Mouse (Mus musculus): ENCODE data around the gene Gm20662. TPM values are rescaled to one million over a fixed set of nuclear protein-coding genes. Genes with fewer than 3 reads are reported as not detected.

Gm20662 gene
- total and polyA plus RNA-seq, 3 experiments, result 0.27 to 0.76 TPM; not detected in 1

DNA sequence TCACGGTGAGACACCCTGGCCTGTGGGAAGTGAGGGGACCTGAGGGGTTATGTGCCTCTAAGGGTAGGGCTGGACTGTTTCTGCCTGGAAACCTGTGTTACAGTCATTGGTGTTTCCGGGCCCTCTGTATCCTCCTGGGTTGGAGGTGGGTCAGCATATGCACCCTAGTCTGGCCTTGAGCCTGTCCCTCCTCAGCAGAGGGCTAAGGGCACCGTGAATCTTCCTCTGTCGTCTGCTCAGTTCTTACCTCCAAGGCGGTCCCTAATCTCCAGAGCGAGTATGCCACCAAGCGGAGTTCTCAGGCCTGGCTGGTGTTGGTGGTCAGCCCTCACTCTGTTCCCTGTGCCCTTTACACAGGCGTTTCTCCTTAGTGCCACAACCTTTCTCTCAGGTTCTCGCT, 33.2 kb upstream of the Gm20662 start:
- no peaks in the 10 kb centered on the region for H3K9me3 ChIP-seq (replicated peaks)
- no peak overlapping the region for H3K4me3 ChIP-seq (ENCODE audit: low read depth, low read length)
- TF ChIP-seq TAL1 (conservative IDR thresholded peaks at IDR 0.05; ENCODE audit: low read depth, low read length), result no peak
- TF ChIP-seq CTCF (IDR thresholded peaks at IDR 0.05; ENCODE audit: low read depth, low read length), result no peak
- TF ChIP-seq POLR2AphosphoS5 (IDR thresholded peaks at IDR 0.05; ENCODE audit: insufficient replicate concordance, low read depth, low read length), result no peak
- no peak for TF ChIP-seq GATA1 (IDR thresholded peaks at IDR 0.05; ENCODE audit: borderline replicate concordance, low read length)
- TF ChIP-seq GATA2 (IDR thresholded peaks at IDR 0.05; ENCODE audit: borderline replicate concordance, low read depth, low read length), result no peak
- DNase-seq (ENCODE audit: low spot score) (no peak), ATAC-seq (ENCODE audit: extremely low read depth, insufficient number of reproducible peaks, low FRiP score, poor library complexity, severe bottlenecking) (no peak)
- H3K4me1 ChIP-seq (ENCODE audit: insufficient read depth, low read depth, low read length), result peaks cover 14% of the 10 kb centered on the region; the same call in 1 of the 2 replicates
- H3K27me3 ChIP-seq (ENCODE audit: insufficient read depth, low read length), result no peaks in the 10 kb centered on the region
- peaks cover 99% of the 10 kb centered on the region for H3K36me3 ChIP-seq (replicated peaks)

DNA sequence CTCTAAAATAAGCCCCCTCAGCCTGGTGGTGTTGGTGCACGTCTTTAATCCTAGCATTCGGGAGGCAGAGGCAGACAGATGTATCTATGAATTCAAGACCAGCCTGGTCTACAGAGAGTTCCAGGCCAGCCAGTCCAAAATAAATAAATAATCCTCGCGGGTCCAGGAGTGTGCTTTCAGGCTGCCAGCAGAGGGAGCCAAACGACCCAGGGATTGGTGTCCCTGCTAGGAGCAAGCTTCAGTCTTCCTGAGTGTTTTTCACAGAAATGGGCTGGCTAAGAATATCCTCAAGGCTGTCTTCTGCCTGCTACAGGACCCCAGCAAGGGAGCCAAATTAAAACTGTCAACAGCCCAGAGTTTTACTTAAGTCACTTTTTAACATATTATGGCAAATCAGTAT, 32.4 kb upstream of the Gm20662 start:
- no peak for TF ChIP-seq TAL1 (conservative IDR thresholded peaks at IDR 0.05; ENCODE audit: low read depth, low read length)
- TF ChIP-seq CTCF (IDR thresholded peaks at IDR 0.05; ENCODE audit: low read depth, low read length), result peak; percentile 92
- TF ChIP-seq GATA1 (IDR thresholded peaks at IDR 0.05; ENCODE audit: borderline replicate concordance, low read length), result no peak
- Histone ChIP-seq H3K27me3 (ENCODE audit: insufficient read depth, low read length) (no peaks in the 10 kb centered on the region), H3K4me3 (ENCODE audit: low read depth, low read length) (no peak overlapping the region), H3K4me1 (ENCODE audit: insufficient read depth, low read depth, low read length) (peaks cover 14% of the 10 kb centered on the region; the same call in 1 of the 2 replicates), H3K9me3 (replicated peaks) (no peaks in the 10 kb centered on the region), H3K36me3 (replicated peaks) (peaks cover 99% of the 10 kb centered on the region)
- DNase-seq (ENCODE audit: low spot score), result peak; percentile 74
- 0 out of 2 replicates have a peak, but pooled peaks have one; percentile 8 for ATAC-seq (ENCODE audit: extremely low read depth, insufficient number of reproducible peaks, low FRiP score, poor library complexity, severe bottlenecking)

DNA sequence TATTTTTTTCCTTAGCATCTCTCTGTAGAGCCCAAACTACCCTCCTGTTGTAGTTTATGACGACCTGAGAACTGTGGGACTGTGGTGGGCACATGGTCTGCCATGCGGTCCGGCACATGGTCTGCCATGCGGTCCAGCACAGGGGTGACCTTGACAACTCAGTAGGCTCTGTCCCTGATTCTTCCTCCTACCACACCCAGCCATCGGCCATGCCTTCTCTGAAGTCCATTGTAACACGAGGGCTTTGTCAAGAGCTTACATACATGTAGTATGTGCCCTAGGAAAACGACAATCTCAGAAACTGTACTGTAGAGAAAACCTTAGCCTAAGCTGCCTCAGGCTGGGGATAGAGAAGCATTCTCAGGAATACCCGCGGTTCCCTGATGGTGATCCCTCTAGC, 31.5 kb upstream of the Gm20662 start:
- no peak for DNase-seq (ENCODE audit: low spot score)
- Histone ChIP-seq H3K4me3 (ENCODE audit: low read depth, low read length) (no peak overlapping the region), H3K9me3 (replicated peaks) (no peaks in the 10 kb centered on the region), H3K27me3 (ENCODE audit: insufficient read depth, low read length) (no peaks in the 10 kb centered on the region), H3K4me1 (ENCODE audit: insufficient read depth, low read depth, low read length) (peaks cover 14% of the 10 kb centered on the region; the same call in 1 of the 2 replicates), H3K36me3 (replicated peaks) (peaks cover 99% of the 10 kb centered on the region)
- no peak for TF ChIP-seq POLR2AphosphoS5 (IDR thresholded peaks at IDR 0.05; ENCODE audit: insufficient replicate concordance, low read depth, low read length)
- no peak for TF ChIP-seq GATA1 (IDR thresholded peaks at IDR 0.05; ENCODE audit: borderline replicate concordance, low read length)
- TF ChIP-seq GATA2 (IDR thresholded peaks at IDR 0.05; ENCODE audit: borderline replicate concordance, low read depth, low read length), result no peak
- TF ChIP-seq TAL1 (conservative IDR thresholded peaks at IDR 0.05; ENCODE audit: low read depth, low read length), result no peak
- TF ChIP-seq CTCF (IDR thresholded peaks at IDR 0.05; ENCODE audit: low read depth, low read length), result no peak
- no peak for ATAC-seq (ENCODE audit: extremely low read depth, insufficient number of reproducible peaks, low FRiP score, poor library complexity, severe bottlenecking)

DNA sequence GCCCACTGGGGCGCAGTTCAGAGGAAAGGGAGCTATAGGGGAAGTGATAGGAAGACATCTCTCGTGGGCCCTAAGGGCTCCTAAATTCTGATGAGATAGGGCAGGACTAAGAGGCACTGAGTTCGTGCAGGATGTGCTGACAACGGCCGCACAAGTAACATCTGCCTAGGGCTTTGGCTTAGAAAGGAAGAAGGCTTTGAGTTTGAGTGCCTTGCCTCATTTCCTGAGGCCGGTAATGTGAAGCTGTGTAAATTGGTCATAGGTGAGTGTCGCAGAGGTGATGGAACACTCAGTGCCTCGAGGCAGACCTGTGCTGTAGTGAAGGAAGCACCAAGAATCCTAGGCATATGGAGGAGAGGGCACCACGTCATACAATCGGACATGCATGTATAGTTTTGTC, 29.5 kb upstream of the Gm20662 start:
- peaks cover 99% of the 10 kb centered on the region for H3K36me3 ChIP-seq (replicated peaks)
- no peak for TF ChIP-seq GATA2 (IDR thresholded peaks at IDR 0.05; ENCODE audit: borderline replicate concordance, low read depth, low read length)
- no peak for TF ChIP-seq GATA1 (IDR thresholded peaks at IDR 0.05; ENCODE audit: borderline replicate concordance, low read length)
- TF ChIP-seq CTCF (IDR thresholded peaks at IDR 0.05; ENCODE audit: low read depth, low read length), result no peak
- no peak for TF ChIP-seq TAL1 (conservative IDR thresholded peaks at IDR 0.05; ENCODE audit: low read depth, low read length)
- TF ChIP-seq POLR2AphosphoS5 (IDR thresholded peaks at IDR 0.05; ENCODE audit: insufficient replicate concordance, low read depth, low read length), result no peak
- H3K4me1 ChIP-seq (ENCODE audit: insufficient read depth, low read depth, low read length), result peaks cover 27% of the 10 kb centered on the region
- H3K4me3 ChIP-seq (ENCODE audit: low read depth, low read length), result no peak overlapping the region
- no peaks in the 10 kb centered on the region for H3K9me3 ChIP-seq (replicated peaks)
- ATAC-seq (ENCODE audit: extremely low read depth, insufficient number of reproducible peaks, low FRiP score, poor library complexity, severe bottlenecking) (no peak), DNase-seq (ENCODE audit: low spot score) (no peak)
- H3K27me3 ChIP-seq (ENCODE audit: insufficient read depth, low read length), result no peaks in the 10 kb centered on the region

DNA sequence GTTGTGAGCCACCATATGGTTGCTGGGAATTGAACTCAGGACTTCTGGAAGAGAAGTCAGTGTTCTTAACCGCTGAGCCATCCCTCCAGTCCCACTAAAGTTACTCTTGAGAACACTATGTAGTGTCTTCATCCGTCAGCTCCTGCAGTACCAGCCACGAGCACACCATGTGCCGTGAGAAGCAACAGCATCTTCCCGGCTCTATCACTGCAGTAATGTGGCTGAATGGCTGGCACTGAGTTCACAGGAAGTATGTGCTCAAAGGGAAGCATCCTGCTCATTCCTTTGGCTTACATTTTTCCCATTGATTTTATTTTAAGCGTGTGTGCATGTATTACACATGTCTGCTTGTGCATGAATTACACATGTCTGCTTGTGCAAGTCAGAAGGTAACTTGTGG, 28.7 kb upstream of the Gm20662 start:
- TF ChIP-seq POLR2AphosphoS5 (IDR thresholded peaks at IDR 0.05; ENCODE audit: insufficient replicate concordance, low read depth, low read length) (no peak), GATA1 (IDR thresholded peaks at IDR 0.05; ENCODE audit: borderline replicate concordance, low read length) (no peak), TAL1 (conservative IDR thresholded peaks at IDR 0.05; ENCODE audit: low read depth, low read length) (no peak), CTCF (IDR thresholded peaks at IDR 0.05; ENCODE audit: low read depth, low read length) (no peak), GATA2 (IDR thresholded peaks at IDR 0.05; ENCODE audit: borderline replicate concordance, low read depth, low read length) (no peak)
- H3K36me3 ChIP-seq (replicated peaks), result peaks cover 99% of the 10 kb centered on the region
- peaks cover 31% of the 10 kb centered on the region for H3K4me1 ChIP-seq (ENCODE audit: insufficient read depth, low read depth, low read length)
- H3K27me3 ChIP-seq (ENCODE audit: insufficient read depth, low read length), result no peaks in the 10 kb centered on the region
- no peak for ATAC-seq (ENCODE audit: extremely low read depth, insufficient number of reproducible peaks, low FRiP score, poor library complexity, severe bottlenecking)
- H3K4me3 ChIP-seq (ENCODE audit: low read depth, low read length), result no peak overlapping the region
- no peaks in the 10 kb centered on the region for H3K9me3 ChIP-seq (replicated peaks)
- DNase-seq (ENCODE audit: low spot score), result no peak

DNA sequence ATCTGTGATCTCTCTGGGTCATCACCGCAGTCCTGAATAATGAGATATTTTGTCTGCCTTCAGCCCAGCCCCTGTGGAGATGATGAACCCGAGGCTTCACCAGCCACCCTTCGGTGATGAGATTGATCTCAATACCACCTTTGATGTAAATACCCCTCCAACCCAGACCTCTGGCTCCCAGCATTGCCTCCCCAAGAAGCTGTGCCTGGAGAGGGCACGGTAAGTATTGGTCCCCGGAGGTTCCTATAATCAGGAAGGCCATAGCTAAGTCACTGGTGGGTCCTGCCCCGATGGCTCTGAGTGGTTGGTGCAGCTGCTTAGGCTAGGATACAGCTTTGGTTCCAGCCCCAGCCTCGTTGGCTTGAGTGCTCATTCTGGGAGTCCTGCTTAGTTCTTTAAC, 27.6 kb upstream of the Gm20662 start:
- Histone ChIP-seq H3K4me3 (ENCODE audit: low read depth, low read length) (no peak overlapping the region), H3K36me3 (replicated peaks) (peaks cover 99% of the 10 kb centered on the region), H3K9me3 (replicated peaks) (no peaks in the 10 kb centered on the region), H3K4me1 (ENCODE audit: insufficient read depth, low read depth, low read length) (peaks cover 41% of the 10 kb centered on the region), H3K27me3 (ENCODE audit: insufficient read depth, low read length) (no peaks in the 10 kb centered on the region)
- ATAC-seq (ENCODE audit: extremely low read depth, insufficient number of reproducible peaks, low FRiP score, poor library complexity, severe bottlenecking) (no peak), DNase-seq (ENCODE audit: low spot score) (no peak)
- TF ChIP-seq CTCF (IDR thresholded peaks at IDR 0.05; ENCODE audit: low read depth, low read length) (no peak), GATA2 (IDR thresholded peaks at IDR 0.05; ENCODE audit: borderline replicate concordance, low read depth, low read length) (no peak), TAL1 (conservative IDR thresholded peaks at IDR 0.05; ENCODE audit: low read depth, low read length) (no peak)

DNA sequence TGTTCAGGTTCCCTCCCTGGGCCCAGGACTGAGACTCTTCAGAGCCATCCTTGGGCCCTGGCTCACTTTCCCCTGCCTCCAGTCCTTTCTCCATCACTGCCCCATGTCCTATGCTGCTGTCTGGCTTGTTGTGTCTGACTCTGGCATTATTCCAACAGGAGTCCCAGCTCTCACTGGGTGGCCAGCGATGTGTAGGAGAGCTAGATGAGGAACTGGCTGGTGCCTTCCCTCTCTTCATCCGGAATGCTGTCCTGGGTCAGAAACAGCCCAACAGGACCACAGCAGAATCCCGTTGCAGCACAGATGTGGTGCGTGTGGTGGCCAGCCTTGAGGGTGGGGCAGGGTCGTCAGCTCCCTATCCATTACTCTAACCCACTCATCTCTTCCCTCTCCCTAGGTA, 25.8 kb upstream of the Gm20662 start:
- H3K9me3 ChIP-seq (replicated peaks), result no peaks in the 10 kb centered on the region
- ATAC-seq (ENCODE audit: extremely low read depth, insufficient number of reproducible peaks, low FRiP score, poor library complexity, severe bottlenecking), result no peak
- no peak for DNase-seq (ENCODE audit: low spot score)
- H3K36me3 ChIP-seq (replicated peaks), result peaks cover 82% of the 10 kb centered on the region
- peaks cover 48% of the 10 kb centered on the region for H3K4me1 ChIP-seq (ENCODE audit: insufficient read depth, low read depth, low read length)
- TF ChIP-seq CTCF (IDR thresholded peaks at IDR 0.05; ENCODE audit: low read depth, low read length), result no peak
- no peak overlapping the region for H3K4me3 ChIP-seq (ENCODE audit: low read depth, low read length)
- no peaks in the 10 kb centered on the region for H3K27me3 ChIP-seq (ENCODE audit: insufficient read depth, low read length)

Measured in G1E (cell line).